Mouse (Mus musculus): ENCODE measurements at regions not wholly inside any gene's neighbourhood (a gene's known extent, or its start where the extent isn't known, plus 50 kb on each side); places are given as distances from the start of the nearest gene placed in this dataset.

GRCm38 (mm10) chr12:69453544-69453943, 81.3 kb upstream of the Gm9887 start:
- no peak for DNase-seq (ENCODE audit: low spot score in 2 of 2)

GRCm38 (mm10) chr12:69452986-69453385, 80.7 kb upstream of the Gm9887 start:
- DNase-seq (ENCODE audit: low spot score in 2 of 2), result no peak

GRCm38 (mm10) chr12:69451110-69451509, 78.9 kb upstream of the Gm9887 start:
- no peak for DNase-seq (ENCODE audit: low spot score in 2 of 2)

GRCm38 (mm10) chr12:69447962-69448767, 75.9 kb upstream of the Gm9887 start:
- DNase-seq (ENCODE audit: low spot score in 2 of 2), result no peak

GRCm38 (mm10) chr12:69447322-69447827, 75.1 kb upstream of the Gm9887 start:
- no peak for DNase-seq (ENCODE audit: low spot score in 2 of 2)

GRCm38 (mm10) chr12:69446468-69447321, 74.4 kb upstream of the Gm9887 start:
- peak; percentile 43 to 55 for DNase-seq (ENCODE audit: low spot score in 2 of 2)

- no peak for DNase-seq (ENCODE audit: low spot score in 2 of 2)
These were observed 73.8 kb upstream of the Gm9887 start for GRCm38 (mm10) chr12:69446085-69446467.

GRCm38 (mm10) chr12:69442321-69442720, 70.1 kb upstream of the Gm9887 start:
- DNase-seq (ENCODE audit: low spot score in 2 of 2), result no peak

- DNase-seq (ENCODE audit: low spot score in 2 of 2), result no peak
These were observed 69.5 kb upstream of the Gm9887 start for GRCm38 (mm10) chr12:69441764-69442163.

GRCm38 (mm10) chr12:69438271-69438670, 66.0 kb upstream of the Gm9887 start:
- DNase-seq (ENCODE audit: low spot score in 2 of 2), result no peak

GRCm38 (mm10) chr12:69436839-69437501, 64.7 kb upstream of the Gm9887 start:
- no peak for DNase-seq (ENCODE audit: low spot score in 2 of 2)

- DNase-seq (ENCODE audit: low spot score in 2 of 2), result no peak
These were observed 62.1 kb upstream of the Gm9887 start for GRCm38 (mm10) chr12:69434315-69434714.

- no peak for DNase-seq (ENCODE audit: low spot score in 2 of 2)
These were observed 59.8 kb upstream of the Gm9887 start for GRCm38 (mm10) chr12:69432086-69432485.

GRCm38 (mm10) chr12:69428108-69428507, 55.9 kb upstream of the Gm9887 start:
- DNase-seq (ENCODE audit: low spot score in 2 of 2), result no peak

GRCm38 (mm10) chr12:69425610-69426009, 53.4 kb upstream of the Gm9887 start:
- DNase-seq (ENCODE audit: low spot score in 2 of 2), result no peak

GRCm38 (mm10) chr12:69424971-69425370, 52.7 kb upstream of the Gm9887 start:
- no peak for DNase-seq (ENCODE audit: low spot score in 2 of 2)

Data from gastrocnemius, adult 8-10 months (tissue).